Mouse (Mus musculus) cortical plate, adult 2 months (tissue): ENCODE measurements around the gene Nell1. TPM values are rescaled to one million over a fixed set of nuclear protein-coding genes. Genes with fewer than 3 reads are reported as not detected.

Experiments used
- H3K27ac ChIP-seq: fragments of 200-500 bp; 2 replicates; pipeline ENCODE4 v1.5.1; 2012; ENCODE audit warnings: low read length, control low read depth, inconsistent platforms; ENCODE audit not compliant: insufficient read depth
- H3K4me1 ChIP-seq: fragments of 200-500 bp; 2 replicates; pipeline ENCODE4 v1.6.1; 2011; ENCODE audit warnings: low read length; ENCODE audit not compliant: control insufficient read depth, insufficient read depth
- H3K4me3 ChIP-seq: fragments of 200-500 bp; 2 replicates; pipeline ENCODE4 v1.5.1; 2011; ENCODE audit warnings: mild to moderate bottlenecking, low read length, control low read depth; ENCODE audit not compliant: insufficient read depth
- CTCF ChIP-seq: fragments of 200-500 bp; IDR thresholded peaks from 2 replicates; pipeline ENCODE4 v1.5.1; 2011; ENCODE audit warnings: mild to moderate bottlenecking, control low read depth, low read length; ENCODE audit not compliant: insufficient read depth; ENCODE audit errors: extremely low read depth
- POLR2A ChIP-seq: fragments of 200-500 bp; IDR thresholded peaks from 2 replicates; pipeline ENCODE4 v1.6.1; 2011; ENCODE audit warnings: mild to moderate bottlenecking, low read length, control low read depth; ENCODE audit not compliant: insufficient read depth; ENCODE audit errors: extremely low read depth
- polyA plus RNA-seq: library from polyadenylated mRNA; depleted of rRNA; stranded (reverse); fragments of >200 nt; gene quantifications from 2 replicates; pipeline ENCODE4 v1.2.3, GENCODE M21; 2012

Nell1 gene
- polyA plus RNA-seq, 1 experiment: 27.7 TPM

GRCm38 (mm10) chr7:50725166-50725565 is 750.5 kb downstream of the Nell1 start:
- no peak for TF ChIP-seq CTCF
- TF ChIP-seq POLR2A: no peak
- no peak overlapping the region for H3K4me3 ChIP-seq
- H3K4me1 ChIP-seq: no peaks in the 10 kb centered on the region
- H3K27ac ChIP-seq: no peak overlapping the region

GRCm38 (mm10) chr7:50730951-50731350 is 756.3 kb downstream of the Nell1 start:
- TF ChIP-seq POLR2A (no peak), CTCF (peak; percentile 43)
- Histone ChIP-seq H3K27ac (no peak overlapping the region), H3K4me1 (no peaks in the 10 kb centered on the region), H3K4me3 (no peak overlapping the region)

GRCm38 (mm10) chr7:50755516-50755915 is 780.9 kb downstream of the Nell1 start:
- Histone ChIP-seq H3K4me1 (no peaks in the 10 kb centered on the region), H3K4me3 (no peak overlapping the region), H3K27ac (no peak overlapping the region)
- no peak for TF ChIP-seq CTCF
- TF ChIP-seq POLR2A: no peak

GRCm38 (mm10) chr7:50756409-50756808 is 781.7 kb downstream of the Nell1 start:
- TF ChIP-seq CTCF (no peak), POLR2A (no peak)
- H3K4me3 ChIP-seq: no peak overlapping the region
- H3K4me1 ChIP-seq: no peaks in the 10 kb centered on the region
- no peak overlapping the region for H3K27ac ChIP-seq

- TF ChIP-seq POLR2A (no peak), CTCF (no peak)
- Histone ChIP-seq H3K27ac (no peak overlapping the region), H3K4me1 (no peaks in the 10 kb centered on the region), H3K4me3 (no peak overlapping the region)
These were observed 798.9 kb downstream of the Nell1 start for GRCm38 (mm10) chr7:50773516-50773915.

GRCm38 (mm10) chr7:50781105-50781504 is 806.4 kb downstream of the Nell1 start:
- Histone ChIP-seq H3K4me3 (no peak overlapping the region), H3K4me1 (no peaks in the 10 kb centered on the region), H3K27ac (no peak overlapping the region)
- TF ChIP-seq CTCF (no peak), POLR2A (no peak)

- TF ChIP-seq POLR2A (no peak), CTCF (no peak)
- H3K4me1 ChIP-seq: no peaks in the 10 kb centered on the region
These were observed 809.0 kb downstream of the Nell1 start for GRCm38 (mm10) chr7:50783652-50784051.

GRCm38 (mm10) chr7:50826180-50826579 is 851.5 kb downstream of the Nell1 start:
- no peak for TF ChIP-seq CTCF
- TF ChIP-seq POLR2A: no peak
- Histone ChIP-seq H3K4me1 (no peaks in the 10 kb centered on the region), H3K27ac (no peak overlapping the region), H3K4me3 (no peak overlapping the region)

More at GRCm38 (mm10) chr7:50783652-50784051, 809.0 kb downstream of the Nell1 start:
- H3K4me3 ChIP-seq: no peak overlapping the region
- H3K27ac ChIP-seq: no peak overlapping the region

- TF ChIP-seq CTCF (no peak), POLR2A (no peak)
- H3K4me3 ChIP-seq: no peak overlapping the region
- peaks cover 2% of the 10 kb centered on the region; the same call in 1 of the 2 replicates for H3K4me1 ChIP-seq
- H3K27ac ChIP-seq: no peak overlapping the region
These were observed 858.1 kb downstream of the Nell1 start for GRCm38 (mm10) chr7:50832799-50833198.

- H3K27ac ChIP-seq: no peak overlapping the region
- TF ChIP-seq CTCF (no peak), POLR2A (no peak)
- H3K4me3 ChIP-seq: no peak overlapping the region
- no peaks in the 10 kb centered on the region for H3K4me1 ChIP-seq
These were observed 868.0 kb downstream of the Nell1 start for GRCm38 (mm10) chr7:50842646-50843045.
